Mouse (Mus musculus): ENCODE measurements around the gene Fam172a.

Gene Fam172a

GRCm38 (mm10) chr13:78200407-78200806 lies 498.6 kb downstream of the Fam172a start:
- no peak for DNase-seq (ENCODE audit: low read depth, low spot score)
- Histone ChIP-seq H3K36me3 (ENCODE audit: control insufficient read depth, insufficient read depth, low read length, poor library complexity, severe bottlenecking) (no peaks in the 10 kb centered on the region), H3K27me3 (ENCODE audit: control insufficient read depth, insufficient read depth, low read length, poor library complexity, severe bottlenecking) (peaks cover 4% of the 10 kb centered on the region)

DNA sequence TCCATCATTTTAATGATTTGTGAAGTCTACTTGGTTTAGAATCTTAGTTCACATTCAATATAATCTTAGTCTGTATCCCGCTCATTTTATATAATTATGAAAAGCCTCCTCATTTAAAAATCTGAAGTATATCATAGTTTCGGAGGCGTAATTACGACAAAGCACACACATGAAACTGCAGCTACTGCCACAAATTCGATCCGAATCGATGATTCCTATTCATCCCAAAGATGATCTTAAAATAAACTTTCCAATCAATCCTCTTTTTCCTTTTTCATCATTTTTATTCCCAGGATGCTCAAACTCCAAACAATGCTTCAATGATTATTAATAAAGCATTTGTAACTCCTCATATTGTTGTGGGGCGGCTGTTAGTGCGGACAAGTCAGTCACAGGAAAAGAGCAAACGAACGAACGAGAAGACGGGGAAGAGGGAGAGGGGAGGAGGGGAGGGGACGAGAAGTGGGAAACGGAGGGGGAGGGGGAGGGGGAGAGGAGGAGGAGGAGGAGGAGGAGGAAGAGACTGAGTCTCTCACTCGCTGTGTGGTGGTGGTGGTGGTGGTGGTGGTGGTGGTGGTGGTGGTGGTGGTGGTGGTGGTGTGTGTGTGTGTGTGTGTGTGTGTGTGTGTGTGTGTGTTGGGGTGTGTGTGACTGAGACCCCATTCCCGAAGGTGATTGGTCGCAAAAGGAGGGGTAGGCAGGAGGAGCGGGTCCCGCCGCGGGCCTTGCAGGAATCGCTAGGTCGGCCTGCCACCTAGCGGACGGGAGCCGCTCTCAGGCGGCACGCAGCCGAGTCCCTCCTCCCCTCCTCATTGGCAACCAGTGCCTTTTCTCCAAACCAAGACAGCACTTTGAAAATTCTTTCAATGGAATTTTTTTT lies 499.4 kb downstream of the Fam172a start:
- Histone ChIP-seq H3K27me3 (ENCODE audit: control insufficient read depth, insufficient read depth, low read length, poor library complexity, severe bottlenecking) (peaks cover 4% of the 10 kb centered on the region), H3K36me3 (ENCODE audit: control insufficient read depth, insufficient read depth, low read length, poor library complexity, severe bottlenecking) (no peaks in the 10 kb centered on the region)
- DNase-seq (ENCODE audit: low read depth, low spot score), result peak; percentile 54

- DNase-seq (ENCODE audit: low read depth, low spot score), result no peak
- Histone ChIP-seq H3K27me3 (ENCODE audit: control insufficient read depth, insufficient read depth, low read length, poor library complexity, severe bottlenecking) (peaks cover 4% of the 10 kb centered on the region), H3K36me3 (ENCODE audit: control insufficient read depth, insufficient read depth, low read length, poor library complexity, severe bottlenecking) (no peaks in the 10 kb centered on the region)
Observed at GRCm38 (mm10) chr13:78201871-78202565, 500.2 kb downstream of the Fam172a start.

DNA sequence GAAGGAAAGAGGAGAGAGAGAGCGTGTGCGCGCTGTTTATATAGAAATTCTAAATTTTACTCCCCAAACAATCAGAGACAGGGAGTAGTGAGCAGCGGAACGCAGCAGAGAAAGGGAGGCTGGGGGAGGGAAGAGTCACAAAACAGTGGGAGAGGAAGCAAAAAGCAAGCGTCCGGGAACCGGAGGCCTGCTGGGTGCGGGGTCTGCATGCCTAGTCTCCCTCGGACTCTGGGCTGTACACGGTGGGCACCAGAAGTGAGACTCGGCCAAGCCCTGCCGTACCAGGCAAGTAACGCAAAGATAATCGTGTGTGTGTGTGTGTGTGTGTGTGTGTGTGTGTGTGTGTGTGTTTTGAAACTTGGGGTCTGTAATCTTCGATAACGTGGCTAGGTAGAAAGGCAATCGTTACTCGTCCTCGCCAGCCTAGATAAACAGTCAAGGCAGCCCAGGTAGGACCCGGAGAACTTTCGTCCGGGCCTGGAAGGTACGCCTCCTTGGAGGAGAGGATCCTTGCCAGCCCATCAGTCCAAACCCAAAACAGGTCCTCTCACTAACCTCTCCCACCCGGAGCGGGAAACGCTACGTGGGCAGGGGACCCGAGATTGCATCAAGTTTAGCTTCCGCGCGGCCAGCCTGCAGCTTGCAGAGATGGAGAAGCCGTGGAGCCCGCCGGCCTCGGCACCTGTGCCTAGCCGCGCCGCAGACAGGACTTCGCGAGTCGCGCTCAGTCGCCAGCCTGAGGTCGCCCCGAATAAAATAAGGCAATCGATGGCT lies 500.9 kb downstream of the Fam172a start:
- Histone ChIP-seq H3K36me3 (ENCODE audit: control insufficient read depth, insufficient read depth, low read length, poor library complexity, severe bottlenecking) (no peaks in the 10 kb centered on the region), H3K27me3 (ENCODE audit: control insufficient read depth, insufficient read depth, low read length, poor library complexity, severe bottlenecking) (peaks cover 2% of the 10 kb centered on the region)
- no peak for DNase-seq (ENCODE audit: low read depth, low spot score)

- H3K36me3 ChIP-seq (ENCODE audit: control insufficient read depth, insufficient read depth, low read length, poor library complexity, severe bottlenecking), result no peaks in the 10 kb centered on the region
- H3K27me3 ChIP-seq (ENCODE audit: control insufficient read depth, insufficient read depth, low read length, poor library complexity, severe bottlenecking), result peaks cover 5% of the 10 kb centered on the region
- DNase-seq (ENCODE audit: low read depth, low spot score), result no peak
Observed at GRCm38 (mm10) chr13:78203348-78204061, 501.7 kb downstream of the Fam172a start.

DNA sequence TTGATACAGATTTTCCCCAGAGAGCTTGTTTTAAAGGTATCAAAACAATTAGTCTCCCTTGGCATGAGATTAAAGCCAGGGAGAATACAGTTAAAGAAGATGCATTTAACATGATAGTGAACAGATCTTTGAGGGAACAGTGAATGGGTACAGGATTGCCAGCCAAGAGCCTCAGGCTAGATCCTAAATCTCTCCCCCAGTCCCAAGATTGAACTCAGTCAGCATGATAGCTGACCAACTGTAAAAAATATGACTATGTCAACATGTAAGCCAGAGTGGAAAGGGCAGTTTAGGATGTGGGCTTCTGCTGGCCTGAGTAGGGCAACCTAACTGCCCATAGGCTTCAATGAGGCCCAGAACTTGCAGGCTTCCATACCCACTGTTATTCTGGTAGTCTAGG lies 503.6 kb downstream of the Fam172a start:
- no peak for DNase-seq (ENCODE audit: low read depth, low spot score)
- 0 out of 2 replicates have a peak, but pooled peaks cover 3% of the 10 kb centered on the region for H3K27me3 ChIP-seq (ENCODE audit: control insufficient read depth, insufficient read depth, low read length, poor library complexity, severe bottlenecking)
- H3K36me3 ChIP-seq (ENCODE audit: control insufficient read depth, insufficient read depth, low read length, poor library complexity, severe bottlenecking), result no peaks in the 10 kb centered on the region

GRCm38 (mm10) chr13:78206891-78207430 lies 505.1 kb downstream of the Fam172a start:
- DNase-seq (ENCODE audit: low read depth, low spot score), result no peak
- no peaks in the 10 kb centered on the region for H3K36me3 ChIP-seq (ENCODE audit: control insufficient read depth, insufficient read depth, low read length, poor library complexity, severe bottlenecking)
- peaks cover 3% of the 10 kb centered on the region; the same call in 1 of the 2 replicates for H3K27me3 ChIP-seq (ENCODE audit: control insufficient read depth, insufficient read depth, low read length, poor library complexity, severe bottlenecking)

- peaks cover 3% of the 10 kb centered on the region; the same call in 1 of the 2 replicates for H3K27me3 ChIP-seq (ENCODE audit: control insufficient read depth, insufficient read depth, low read length, poor library complexity, severe bottlenecking)
- DNase-seq (ENCODE audit: low read depth, low spot score), result no peak
- no peaks in the 10 kb centered on the region for H3K36me3 ChIP-seq (ENCODE audit: control insufficient read depth, insufficient read depth, low read length, poor library complexity, severe bottlenecking)
Observed at GRCm38 (mm10) chr13:78207796-78208645, 506.2 kb downstream of the Fam172a start.

- DNase-seq (ENCODE audit: low read depth, low spot score), result no peak
- H3K27me3 ChIP-seq (ENCODE audit: control insufficient read depth, insufficient read depth, low read length, poor library complexity, severe bottlenecking), result peaks cover 3% of the 10 kb centered on the region; the same call in 1 of the 2 replicates
- no peaks in the 10 kb centered on the region for H3K36me3 ChIP-seq (ENCODE audit: control insufficient read depth, insufficient read depth, low read length, poor library complexity, severe bottlenecking)
Observed at GRCm38 (mm10) chr13:78208689-78209410, 507.0 kb downstream of the Fam172a start.

DNA sequence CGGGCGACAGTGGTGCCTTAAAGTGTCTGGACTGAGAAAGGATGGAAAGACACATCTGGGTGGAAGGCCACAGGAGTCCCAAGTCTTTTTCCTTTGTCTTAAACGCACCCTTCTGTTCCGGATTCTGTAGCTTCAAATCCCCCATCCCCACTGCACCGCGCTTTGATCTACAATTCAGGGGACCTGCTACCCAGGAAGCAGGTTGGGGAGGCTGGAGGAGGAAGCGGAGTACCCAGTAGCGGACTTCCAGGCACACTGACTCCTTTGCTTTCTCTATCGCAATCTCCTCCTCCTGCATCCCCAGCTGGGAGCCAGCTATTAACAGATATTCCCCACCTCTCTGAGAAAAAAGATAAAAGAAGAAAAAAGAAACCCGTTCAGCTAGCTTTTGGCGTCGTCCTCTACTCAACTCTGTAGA lies 507.8 kb downstream of the Fam172a start:
- H3K27me3 ChIP-seq (ENCODE audit: control insufficient read depth, insufficient read depth, low read length, poor library complexity, severe bottlenecking), result peaks cover 3% of the 10 kb centered on the region; the same call in 1 of the 2 replicates
- no peaks in the 10 kb centered on the region for H3K36me3 ChIP-seq (ENCODE audit: control insufficient read depth, insufficient read depth, low read length, poor library complexity, severe bottlenecking)
- no peak for DNase-seq (ENCODE audit: low read depth, low spot score)

GRCm38 (mm10) chr13:78210029-78210747 lies 508.4 kb downstream of the Fam172a start:
- H3K36me3 ChIP-seq (ENCODE audit: control insufficient read depth, insufficient read depth, low read length, poor library complexity, severe bottlenecking), result no peaks in the 10 kb centered on the region
- H3K27me3 ChIP-seq (ENCODE audit: control insufficient read depth, insufficient read depth, low read length, poor library complexity, severe bottlenecking), result peaks cover 3% of the 10 kb centered on the region; the same call in 1 of the 2 replicates
- no peak for DNase-seq (ENCODE audit: low read depth, low spot score)

- Histone ChIP-seq H3K27me3 (ENCODE audit: control insufficient read depth, insufficient read depth, low read length, poor library complexity, severe bottlenecking) (peaks cover 3% of the 10 kb centered on the region; the same call in 1 of the 2 replicates), H3K36me3 (ENCODE audit: control insufficient read depth, insufficient read depth, low read length, poor library complexity, severe bottlenecking) (no peaks in the 10 kb centered on the region)
- no peak for DNase-seq (ENCODE audit: low read depth, low spot score)
Observed at GRCm38 (mm10) chr13:78210748-78211089, 508.9 kb downstream of the Fam172a start.

Data from splenic B cell, adult 2 months (primary cell).